Mouse (Mus musculus): Measurements from ENCODE around the gene Aamdc. TPM values are rescaled to one million over a fixed set of nuclear protein-coding genes. Genes with fewer than 3 reads are reported as not detected.

Aamdc gene
- 10 to 100 TPM; 40.2 to 42.0 TPM for total RNA-seq (2021)
- long read RNA-seq, transcript Aamdc-206 (4 exons, 789 nt) = major isoform, 20 of 60 reads
- long read RNA-seq, transcript Aamdc-202 (4 exons, 776 nt) = minor isoform, 5 of 60 reads
- long read RNA-seq, transcript Aamdc-213 (5 exons, 883 nt) = minor isoform, 17 of 60 reads
- long read RNA-seq, partial matches to known transcripts = 2 of 60 reads
- long read RNA-seq, other reads (novel, unspliced or antisense) = 10 of 60 reads

GRCm38 (mm10) chr7:97579067-97579975 lies at the start of gene Aamdc, which contains the start of gene Rsf1:
TSS of gene Aamdc (minus strand) at chr7:97579497.
TSS of gene Rsf1 (plus strand) at chr7:97579889.
- peak; percentile 92 to 93 for DNase-seq (ENCODE audit: low spot score in 2 of 2)

GRCm38 (mm10) chr7:97623402-97623801 lies 44.1 kb upstream of the Aamdc start:
- DNase-seq (ENCODE audit: low spot score in 2 of 2) = no peak

GRCm38 (mm10) chr7:97622676-97623075 lies 43.4 kb upstream of the Aamdc start:
- no peak for DNase-seq (ENCODE audit: low spot score in 2 of 2)

- no peak for DNase-seq (ENCODE audit: low spot score in 2 of 2)
Measured at GRCm38 (mm10) chr7:97621346-97621745, 42.0 kb upstream of the Aamdc start.

GRCm38 (mm10) chr7:97598548-97598947 lies 19.3 kb upstream of the Aamdc start:
- DNase-seq (ENCODE audit: low spot score in 2 of 2) = no peak

GRCm38 (mm10) chr7:97593535-97593934 lies 14.2 kb upstream of the Aamdc start:
- no peak for DNase-seq (ENCODE audit: low spot score in 2 of 2)

GRCm38 (mm10) chr7:97592396-97592795 lies 13.1 kb upstream of the Aamdc start:
- no peak for DNase-seq (ENCODE audit: low spot score in 2 of 2)

GRCm38 (mm10) chr7:97591336-97591735 lies 12.0 kb upstream of the Aamdc start:
- DNase-seq (ENCODE audit: low spot score in 2 of 2) = no peak

GRCm38 (mm10) chr7:97590488-97590887 lies 11.2 kb upstream of the Aamdc start:
- no peak for DNase-seq (ENCODE audit: low spot score in 2 of 2)

GRCm38 (mm10) chr7:97588506-97588905 lies 9.2 kb upstream of the Aamdc start:
- no peak for DNase-seq (ENCODE audit: low spot score in 2 of 2)

GRCm38 (mm10) chr7:97580843-97581214 lies 1.5 kb upstream of the Aamdc start:
- DNase-seq (ENCODE audit: low spot score in 2 of 2) = peak; percentile 69 to 76

- DNase-seq (ENCODE audit: low spot score in 2 of 2) = peak; percentile 58 to 74
Measured at GRCm38 (mm10) chr7:97579976-97580842, 912 bp upstream of the Aamdc start.

- peak; percentile 48 to 55 for DNase-seq (ENCODE audit: low spot score in 2 of 2)
Measured at GRCm38 (mm10) chr7:97578361-97579066, 783 bp downstream of the Aamdc start.

- DNase-seq (ENCODE audit: low spot score in 2 of 2) = no peak
Measured at GRCm38 (mm10) chr7:97570389-97570788, 8.9 kb downstream of the Aamdc start.

- DNase-seq (ENCODE audit: low spot score in 2 of 2) = no peak
Measured at GRCm38 (mm10) chr7:97569372-97569771, 9.9 kb downstream of the Aamdc start.

GRCm38 (mm10) chr7:97563576-97563975 lies 15.7 kb downstream of the Aamdc start:
- DNase-seq (ENCODE audit: low spot score in 2 of 2) = no peak

- DNase-seq (ENCODE audit: low spot score in 2 of 2) = no peak
Measured at GRCm38 (mm10) chr7:97550673-97551072, 28.6 kb downstream of the Aamdc start.

GRCm38 (mm10) chr7:97549301-97549700 lies 30.0 kb downstream of the Aamdc start:
- DNase-seq (ENCODE audit: low spot score in 2 of 2) = no peak

GRCm38 (mm10) chr7:97546462-97546861 lies 32.8 kb downstream of the Aamdc start:
- DNase-seq (ENCODE audit: low spot score in 2 of 2) = no peak

- DNase-seq (ENCODE audit: low spot score in 2 of 2) = no peak
Measured at GRCm38 (mm10) chr7:97536571-97536970, 42.7 kb downstream of the Aamdc start.

- DNase-seq (ENCODE audit: low spot score in 2 of 2) = no peak
Measured at GRCm38 (mm10) chr7:97535531-97535930, 43.8 kb downstream of the Aamdc start.
